Mouse (Mus musculus) kidney, embryonic 16.5 days (tissue): ENCODE measurements at regions not wholly inside any gene's neighbourhood (a gene's known extent, or its start where the extent isn't known, plus 50 kb on each side); places are given as distances from the start of the nearest gene placed in this dataset.

Source experiments
- ATAC-seq: fragments of 200-750 bp; cut with Nextera tagmentation; 2 replicates; pipeline ENCODE4 v1.8.0; 2017; ENCODE audit warnings: moderate TSS enrichment; ENCODE audit not compliant: low FRiP score, low TSS enrichment
- H3K27ac ChIP-seq: fragments of 300-500 bp; sonication (generic); 2 replicates; pipeline ENCODE4 v1.5.1; 2014; ENCODE audit warnings: low read length
- H3K27me3 ChIP-seq: fragments of 300-500 bp; sonication (generic); 2 replicates; pipeline ENCODE4 v1.6.1; 2014; ENCODE audit warnings: low read length, control low read depth, mixed read lengths; ENCODE audit not compliant: insufficient read depth
- H3K36me3 ChIP-seq: fragments of 300-500 bp; sonication (generic); 2 replicates; pipeline ENCODE4 v1.6.1; 2014; ENCODE audit warnings: low read length, control low read depth, mixed read lengths; ENCODE audit not compliant: insufficient read depth
- H3K4me1 ChIP-seq: fragments of 300-500 bp; sonication (generic); 2 replicates; pipeline ENCODE4 v1.6.1; 2014; ENCODE audit warnings: low read length, control low read depth, mixed read lengths; ENCODE audit not compliant: insufficient read depth
- H3K4me2 ChIP-seq: fragments of 300-500 bp; sonication (generic); replicated peaks from 2 replicates; pipeline ENCODE4 v1.6.1; 2014; ENCODE audit warnings: low read depth, low read length
- H3K4me3 ChIP-seq: fragments of 300-500 bp; sonication (generic); 2 replicates; pipeline ENCODE4 v1.5.1; 2014; ENCODE audit warnings: mild to moderate bottlenecking, low read length
- H3K9ac ChIP-seq: fragments of 300-500 bp; sonication (generic); replicated peaks from 2 replicates; pipeline ENCODE4 v1.6.1; 2014; ENCODE audit warnings: low read length
- H3K9me3 ChIP-seq: fragments of 300-500 bp; sonication (generic); 2 replicates; pipeline ENCODE4 v1.6.1; 2016; ENCODE audit warnings: low read length, control low read depth
- WGBS: fragments of 180-500 bp; shearing (Covaris S2); extraction: QIAGEN DNeasy Blood & Tissue Kit; methylation state at CpG from one replicate; pipeline ENCODE4 v1.1.7; 2014; 5-methylcytosine and 5-hydroxymethylcytosine counted together

GRCm38 (mm10) chr12:28979679-28980078 lies 228.1 kb downstream of the Eipr1 start:
- Histone ChIP-seq H3K9ac (no peak overlapping the region), H3K27me3 (no peaks in the 10 kb centered on the region)

GRCm38 (mm10) chr12:28986214-28986613 lies 234.6 kb downstream of the Eipr1 start:
- Histone ChIP-seq H3K4me3 (no peak overlapping the region), H3K27me3 (no peaks in the 10 kb centered on the region), H3K4me1 (no peaks in the 10 kb centered on the region), H3K4me2 (no peak overlapping the region), H3K27ac (no peak overlapping the region), H3K36me3 (no peaks in the 10 kb centered on the region), H3K9ac (no peak overlapping the region), H3K9me3 (no peaks in the 10 kb centered on the region)
- 75% methylated on average over 7 of the region's 7 CpGs for WGBS
- ATAC-seq, result no peak

More at GRCm38 (mm10) chr12:28979679-28980078, 228.1 kb downstream of the Eipr1 start:
- no peaks in the 10 kb centered on the region for H3K36me3 ChIP-seq
- no peak overlapping the region for H3K27ac ChIP-seq
- no peaks in the 10 kb centered on the region for H3K9me3 ChIP-seq
- no peak overlapping the region for H3K4me2 ChIP-seq
- ATAC-seq, result no peak
- 83% methylated on average over 7 of the region's 7 CpGs for WGBS
- no peak overlapping the region for H3K4me3 ChIP-seq
- no peaks in the 10 kb centered on the region for H3K4me1 ChIP-seq

- H3K9ac ChIP-seq, result no peak overlapping the region
- 39% methylated on average over 15 of the region's 15 CpGs for WGBS
- no peaks in the 10 kb centered on the region for H3K36me3 ChIP-seq
- H3K27me3 ChIP-seq, result no peaks in the 10 kb centered on the region
- H3K9me3 ChIP-seq, result no peaks in the 10 kb centered on the region
- no peak overlapping the region for H3K27ac ChIP-seq
- H3K4me1 ChIP-seq, result peaks cover 12% of the 10 kb centered on the region
- no peak for ATAC-seq
- no peak overlapping the region for H3K4me2 ChIP-seq
- no peak overlapping the region for H3K4me3 ChIP-seq
These were observed 246.0 kb downstream of the Eipr1 start for GRCm38 (mm10) chr12:28997474-28998192.

GRCm38 (mm10) chr12:28999963-29000451 lies 248.4 kb downstream of the Eipr1 start:
- H3K4me1 ChIP-seq, result peaks cover 12% of the 10 kb centered on the region
- H3K27me3 ChIP-seq, result no peaks in the 10 kb centered on the region
- H3K9me3 ChIP-seq, result no peaks in the 10 kb centered on the region
- no peak for ATAC-seq
- no peak overlapping the region for H3K9ac ChIP-seq
- H3K27ac ChIP-seq, result no peak overlapping the region
- WGBS, result 35% methylated on average over 6 of the region's 6 CpGs
- H3K36me3 ChIP-seq, result no peaks in the 10 kb centered on the region
- no peak overlapping the region for H3K4me3 ChIP-seq
- no peak overlapping the region for H3K4me2 ChIP-seq

GRCm38 (mm10) chr12:29004504-29004903 lies 252.9 kb downstream of the Eipr1 start:
- H3K4me1 ChIP-seq, result peaks cover 12% of the 10 kb centered on the region
- no peak for ATAC-seq
- no peak overlapping the region for H3K27ac ChIP-seq
- no peak overlapping the region for H3K9ac ChIP-seq
- H3K9me3 ChIP-seq, result no peaks in the 10 kb centered on the region
- no peaks in the 10 kb centered on the region for H3K36me3 ChIP-seq
- WGBS, result 92% methylated on average over 13 of the region's 13 CpGs
- no peak overlapping the region for H3K4me3 ChIP-seq
- H3K27me3 ChIP-seq, result no peaks in the 10 kb centered on the region
- H3K4me2 ChIP-seq, result no peak overlapping the region

- Histone ChIP-seq H3K4me1 (0 out of 2 replicates have a peak, but pooled peaks cover 3% of the 10 kb centered on the region), H3K36me3 (no peaks in the 10 kb centered on the region), H3K9ac (no peak overlapping the region), H3K27me3 (no peaks in the 10 kb centered on the region), H3K4me2 (no peak overlapping the region), H3K9me3 (no peaks in the 10 kb centered on the region), H3K4me3 (no peak overlapping the region), H3K27ac (no peak overlapping the region)
- ATAC-seq, result no peak
- WGBS, result 83% methylated on average over 9 of the region's 9 CpGs
These were observed 263.0 kb downstream of the Eipr1 start for GRCm38 (mm10) chr12:29014601-29015000.

- Histone ChIP-seq H3K27ac (no peak overlapping the region), H3K36me3 (no peaks in the 10 kb centered on the region), H3K4me1 (0 out of 2 replicates have a peak, but pooled peaks cover 3% of the 10 kb centered on the region), H3K27me3 (no peaks in the 10 kb centered on the region), H3K4me2 (no peak overlapping the region), H3K4me3 (no peak overlapping the region), H3K9me3 (no peaks in the 10 kb centered on the region), H3K9ac (no peak overlapping the region)
- 27% methylated on average over 10 of the region's 10 CpGs for WGBS
- ATAC-seq, result peak; percentile 77
These were observed 263.7 kb downstream of the Eipr1 start for GRCm38 (mm10) chr12:29015200-29015862.

- H3K27me3 ChIP-seq, result no peaks in the 10 kb centered on the region
- no peak overlapping the region for H3K9ac ChIP-seq
- no peak for ATAC-seq
- no peaks in the 10 kb centered on the region for H3K4me1 ChIP-seq
- no peak overlapping the region for H3K4me2 ChIP-seq
- no peaks in the 10 kb centered on the region for H3K36me3 ChIP-seq
- no peak overlapping the region for H3K27ac ChIP-seq
- no peaks in the 10 kb centered on the region for H3K9me3 ChIP-seq
- H3K4me3 ChIP-seq, result no peak overlapping the region
- WGBS, result 70% methylated on average over 5 of the region's 5 CpGs
These were observed 269.5 kb downstream of the Eipr1 start for GRCm38 (mm10) chr12:29021152-29021551.

- no peaks in the 10 kb centered on the region for H3K9me3 ChIP-seq
- no peaks in the 10 kb centered on the region for H3K36me3 ChIP-seq
- H3K27me3 ChIP-seq, result no peaks in the 10 kb centered on the region
- no peak for ATAC-seq
- H3K9ac ChIP-seq, result no peak overlapping the region
- H3K4me3 ChIP-seq, result no peak overlapping the region
- H3K4me1 ChIP-seq, result no peaks in the 10 kb centered on the region
- H3K27ac ChIP-seq, result no peak overlapping the region
- 41% methylated on average over 3 of the region's 3 CpGs for WGBS
- no peak overlapping the region for H3K4me2 ChIP-seq
These were observed 276.6 kb downstream of the Eipr1 start for GRCm38 (mm10) chr12:29028171-29028570.

GRCm38 (mm10) chr12:29029461-29029860 lies 277.9 kb downstream of the Eipr1 start:
- no peak overlapping the region for H3K4me2 ChIP-seq
- no peak overlapping the region for H3K4me3 ChIP-seq
- no peak for ATAC-seq
- no peak overlapping the region for H3K27ac ChIP-seq
- no peak overlapping the region for H3K9ac ChIP-seq
- H3K4me1 ChIP-seq, result no peaks in the 10 kb centered on the region
- H3K36me3 ChIP-seq, result no peaks in the 10 kb centered on the region
- no peaks in the 10 kb centered on the region for H3K27me3 ChIP-seq
- 44% methylated on average over 7 of the region's 7 CpGs for WGBS
- no peaks in the 10 kb centered on the region for H3K9me3 ChIP-seq
